Mouse (Mus musculus) myocyte (in vitro differentiated cells): Measurements from ENCODE around the gene Brpf3.

Experiments used
- MYOD1 ChIP-seq, 3 experiments: IDR thresholded peaks; one replicate each; pipeline ENCODE4 v1.6.1; 2011; ENCODE audit warnings: control low read depth in 2 of 3, low read depth in 2 of 3, mild to moderate bottlenecking in 2 of 3, moderate library complexity in 1 of 3; ENCODE audit not compliant: insufficient read length in 2 of 3, control insufficient read depth in 1 of 3
- POLR2A ChIP-seq: IDR thresholded peaks from one replicate; pipeline ENCODE4 v1.6.1; 2011; ENCODE audit warnings: low read depth, mild to moderate bottlenecking, control low read depth, moderate library complexity; ENCODE audit not compliant: insufficient read length
- USF1 ChIP-seq: IDR thresholded peaks from one replicate; pipeline ENCODE4 v1.6.1; 2011; ENCODE audit warnings: low read depth, mild to moderate bottlenecking, control low read depth, moderate library complexity

- TF ChIP-seq USF1 (no peak), MYOD1 (IDR thresholded peaks at IDR 0.05; ENCODE audit: control insufficient read depth in 1 of 3, insufficient read length in 2 of 3, low read depth in 2 of 3) (no peak), POLR2A (no peak)
These were observed 57.3 kb downstream of the Brpf3 start, which contains the start of gene Pnpla1 for GRCm38 (mm10) chr17:28858205-28858604.
